Mouse (Mus musculus): ENCODE measurements around the gene Tnni3k. TPM values are rescaled to one million over a fixed set of nuclear protein-coding genes. Genes with fewer than 3 reads are reported as not detected.
"Not testable (repeated sequence)": the region's sequence is repeated elsewhere in the genome, so short reads cannot be mapped to it uniquely, and the experiment has no call there.

Gene Tnni3k
- polyA plus RNA-seq, 1 experiment from 2014 or later = not detected

DNA sequence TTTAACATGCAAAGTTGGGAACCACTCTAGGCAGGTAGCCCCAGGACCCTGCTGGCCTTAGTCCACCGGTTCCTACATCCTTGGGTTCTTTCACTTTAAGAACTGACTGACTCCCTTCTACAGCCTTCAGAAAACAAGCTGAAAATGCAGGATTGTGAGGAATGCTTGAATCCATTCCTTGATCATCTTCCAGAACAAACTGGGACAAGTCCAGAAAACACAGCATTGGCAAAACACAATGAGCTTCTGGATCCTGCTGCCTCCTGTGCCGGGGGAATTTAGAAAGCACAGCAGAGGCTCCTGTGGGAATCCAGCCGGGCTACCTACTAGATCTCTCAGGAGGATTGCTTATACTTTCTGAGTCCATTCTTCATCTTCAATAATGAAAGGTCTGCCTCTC, 229.5 kb downstream of the Tnni3k start:
- H3K27me3 ChIP-seq = no peaks in the 10 kb centered on the region
- 42% methylated on average over 3 of the region's 3 CpGs for WGBS (ENCODE audit: insufficient replicate concordance)
- no peaks in the 10 kb centered on the region for H3K9me3 ChIP-seq (replicated peaks)
- no peak overlapping the region for H3K4me3 ChIP-seq (replicated peaks)
- H3K36me3 ChIP-seq (replicated peaks) = no peaks in the 10 kb centered on the region
- no peak for ATAC-seq (ENCODE audit: insufficient read depth)
- H3K4me2 ChIP-seq = no peak overlapping the region
- H3K27ac ChIP-seq (replicated peaks) = no peak overlapping the region
- no peaks in the 10 kb centered on the region for H3K4me1 ChIP-seq (replicated peaks)
- no peak overlapping the region for H3K9ac ChIP-seq

DNA sequence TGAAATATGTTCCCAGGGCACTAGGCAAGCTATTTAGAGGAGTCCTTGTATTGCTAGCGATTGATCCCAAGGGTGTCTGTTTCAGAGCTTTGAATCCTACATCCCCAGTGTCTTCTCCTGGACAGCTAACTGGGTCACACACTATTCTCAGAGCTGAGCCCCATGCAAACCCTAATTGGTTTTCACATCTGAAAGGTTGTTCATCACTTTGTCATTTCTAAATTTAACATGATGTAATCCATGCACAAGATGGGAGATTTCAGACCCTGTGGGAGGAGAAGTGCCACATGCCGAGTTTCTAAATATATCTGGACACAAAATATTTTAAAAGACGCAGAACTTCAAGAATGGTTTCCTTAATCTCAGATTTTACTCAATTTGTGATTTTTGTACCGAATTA, 230.5 kb downstream of the Tnni3k start:
- WGBS (ENCODE audit: insufficient replicate concordance) = 45% methylated on average over 4 of the region's 4 CpGs
- no peak overlapping the region for H3K4me3 ChIP-seq (replicated peaks)
- no peak for ATAC-seq (ENCODE audit: insufficient read depth)

DNA sequence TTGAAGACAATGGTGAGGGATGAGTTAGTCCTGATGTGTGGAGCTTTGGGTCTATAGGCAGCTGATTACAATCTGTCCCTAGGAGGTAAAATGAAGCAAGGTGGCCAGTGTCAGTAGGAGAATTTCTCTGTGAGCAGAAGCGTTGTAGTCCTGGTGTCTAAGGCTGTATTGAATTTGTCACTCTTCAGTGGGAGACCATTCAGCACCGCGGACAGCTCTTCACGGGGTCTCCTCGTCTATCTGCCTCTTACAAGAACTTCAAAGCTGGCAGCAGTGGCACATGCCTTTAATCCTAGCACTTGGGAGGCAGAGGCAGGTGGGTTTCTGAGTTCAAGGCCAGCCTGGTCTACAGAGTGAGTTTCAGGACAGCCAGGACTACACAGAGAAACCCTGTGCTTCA, 235.5 kb downstream of the Tnni3k start:
- not testable (repeated sequence) for H3K27me3 ChIP-seq; H3K9me3 ChIP-seq (replicated peaks); H3K4me3 ChIP-seq (replicated peaks); H3K4me2 ChIP-seq; ATAC-seq (ENCODE audit: insufficient read depth); H3K9ac ChIP-seq; H3K4me1 ChIP-seq (replicated peaks); H3K36me3 ChIP-seq (replicated peaks); H3K27ac ChIP-seq (replicated peaks)
- WGBS (ENCODE audit: insufficient replicate concordance) = 11% methylated on average over 5 of the region's 5 CpGs

More for the DNA sequence above, 230.5 kb downstream of the Tnni3k start:
- no peaks in the 10 kb centered on the region for H3K4me1 ChIP-seq (replicated peaks)
- H3K4me2 ChIP-seq = no peak overlapping the region
- H3K27ac ChIP-seq (replicated peaks) = no peak overlapping the region
- no peaks in the 10 kb centered on the region for H3K27me3 ChIP-seq
- no peaks in the 10 kb centered on the region for H3K9me3 ChIP-seq (replicated peaks)
- no peak overlapping the region for H3K9ac ChIP-seq
- H3K36me3 ChIP-seq (replicated peaks) = no peaks in the 10 kb centered on the region

DNA sequence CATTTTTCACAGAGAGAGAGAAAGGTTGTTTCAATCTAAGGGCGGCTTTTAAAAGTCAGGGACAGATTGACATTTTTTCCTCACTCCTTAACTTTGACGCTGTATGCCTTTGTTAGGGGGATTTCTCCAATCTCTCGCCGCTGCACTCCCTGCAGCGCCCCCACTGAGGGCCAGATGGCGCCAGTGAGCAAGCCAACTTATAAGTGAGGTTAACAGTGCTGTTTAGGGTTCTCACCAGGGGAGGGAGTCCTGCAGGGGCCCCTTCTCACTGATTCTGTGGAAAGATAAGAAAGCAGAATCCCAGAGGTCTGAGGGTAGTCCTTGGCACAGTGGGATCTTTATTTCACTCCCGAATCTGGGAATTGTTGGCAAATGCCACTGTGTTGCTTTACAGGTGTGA, 237.5 kb downstream of the Tnni3k start:
- no peak for ATAC-seq (ENCODE audit: insufficient read depth)
- Histone ChIP-seq H3K27me3 (no peaks in the 10 kb centered on the region), H3K9ac (no peak overlapping the region), H3K4me2 (no peak overlapping the region), H3K4me3 (replicated peaks) (no peak overlapping the region), H3K36me3 (replicated peaks) (no peaks in the 10 kb centered on the region), H3K4me1 (replicated peaks) (no peaks in the 10 kb centered on the region), H3K27ac (replicated peaks) (no peak overlapping the region), H3K9me3 (replicated peaks) (no peaks in the 10 kb centered on the region)
- 4% methylated on average over 7 of the region's 7 CpGs for WGBS (ENCODE audit: insufficient replicate concordance)

DNA sequence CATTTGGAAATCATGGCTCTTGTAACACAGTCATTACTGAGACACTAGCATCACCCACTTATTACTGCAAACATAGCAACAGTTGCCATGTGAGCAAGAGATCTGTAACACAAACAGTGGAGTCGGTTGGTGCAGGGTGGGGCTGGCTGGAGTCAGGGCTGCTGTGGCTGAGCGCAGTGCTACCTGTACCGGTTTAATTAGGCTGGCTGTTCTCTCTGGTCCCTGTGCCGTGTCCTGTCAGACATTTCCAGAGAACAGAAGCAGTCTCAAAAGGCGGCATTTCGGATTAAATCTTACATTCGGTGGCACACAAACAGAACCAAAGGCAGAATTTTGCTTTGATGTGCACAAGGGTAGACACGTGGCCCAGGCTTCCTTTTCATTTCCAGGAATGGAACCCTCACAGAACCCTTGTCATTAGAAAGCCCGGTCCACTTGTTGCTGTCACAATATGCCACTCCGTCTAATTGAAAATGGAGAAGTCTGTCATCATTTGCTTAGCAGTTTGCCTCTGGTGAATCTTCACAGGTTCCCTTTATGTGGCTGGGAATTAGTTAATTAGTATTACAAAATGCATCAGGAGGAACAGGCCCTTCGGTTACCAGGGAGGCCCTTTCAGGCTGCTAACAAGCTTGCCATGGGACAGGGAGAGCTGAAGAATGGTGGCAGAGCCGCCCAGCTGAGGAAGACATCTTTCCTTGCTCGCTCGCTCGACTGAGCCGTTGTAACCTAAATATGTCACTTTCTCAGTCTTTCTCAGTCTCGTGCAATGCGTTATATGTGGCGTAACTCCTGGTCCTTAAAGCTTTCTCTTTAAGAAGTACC, 238.2 kb downstream of the Tnni3k start:
- Histone ChIP-seq H3K4me1 (replicated peaks) (no peaks in the 10 kb centered on the region), H3K36me3 (replicated peaks) (no peaks in the 10 kb centered on the region), H3K27ac (replicated peaks) (no peak overlapping the region), H3K27me3 (no peaks in the 10 kb centered on the region), H3K9me3 (replicated peaks) (no peaks in the 10 kb centered on the region), H3K4me3 (replicated peaks) (no peak overlapping the region), H3K4me2 (no peak overlapping the region), H3K9ac (no peak overlapping the region)
- WGBS (ENCODE audit: insufficient replicate concordance) = 34% methylated on average over 19 of the region's 19 CpGs
- no peak for ATAC-seq (ENCODE audit: insufficient read depth)

DNA sequence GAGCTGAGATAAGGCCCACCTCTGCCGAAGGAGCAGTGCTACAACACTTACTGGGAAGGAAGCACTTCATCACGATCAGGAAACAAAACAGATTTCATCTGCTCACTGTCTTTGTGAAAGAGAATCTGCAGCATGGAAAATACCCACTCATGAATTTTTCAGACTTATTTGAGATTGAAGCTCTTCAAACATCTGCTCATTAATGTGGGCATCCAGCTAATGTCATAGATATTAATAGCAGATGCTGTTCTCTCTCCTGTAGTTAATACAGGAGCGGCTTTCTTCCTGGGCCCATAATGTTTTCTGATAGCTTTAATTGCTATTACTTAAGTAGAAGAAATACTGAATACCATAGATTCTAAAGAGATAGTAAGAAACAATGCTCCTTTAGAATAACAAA, 239.0 kb downstream of the Tnni3k start:
- no peaks in the 10 kb centered on the region for H3K4me1 ChIP-seq (replicated peaks)
- no peaks in the 10 kb centered on the region for H3K36me3 ChIP-seq (replicated peaks)
- no peak overlapping the region for H3K9ac ChIP-seq
- no peaks in the 10 kb centered on the region for H3K9me3 ChIP-seq (replicated peaks)
- H3K4me2 ChIP-seq = no peak overlapping the region
- no peak overlapping the region for H3K4me3 ChIP-seq (replicated peaks)
- ATAC-seq (ENCODE audit: insufficient read depth) = no peak
- H3K27me3 ChIP-seq = no peaks in the 10 kb centered on the region
- no peak overlapping the region for H3K27ac ChIP-seq (replicated peaks)
- WGBS (ENCODE audit: insufficient replicate concordance) = 46% methylated on average over 3 of the region's 3 CpGs

DNA sequence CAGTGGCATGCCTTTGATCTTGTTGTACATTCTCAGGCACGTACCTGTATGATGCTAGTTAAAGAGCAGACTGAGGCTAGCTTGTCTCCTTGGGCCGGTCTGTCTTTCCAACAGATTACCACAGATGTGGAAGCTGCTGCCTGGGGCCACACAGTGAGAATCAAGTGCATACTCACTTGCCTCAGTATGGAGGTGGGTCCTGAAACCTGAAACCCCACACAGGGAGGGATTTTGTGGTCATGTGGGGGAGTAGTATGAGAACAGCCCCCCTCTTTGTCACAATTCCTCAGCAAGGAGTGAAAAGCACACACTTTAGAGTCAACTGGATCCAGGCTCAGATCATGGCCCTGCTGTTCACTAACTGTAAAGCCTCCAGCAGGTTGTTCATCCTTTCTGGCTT, 239.6 kb downstream of the Tnni3k start:
- Histone ChIP-seq H3K27ac (replicated peaks) (no peak overlapping the region), H3K9ac (no peak overlapping the region), H3K27me3 (no peaks in the 10 kb centered on the region), H3K4me2 (no peak overlapping the region), H3K4me1 (replicated peaks) (no peaks in the 10 kb centered on the region), H3K9me3 (replicated peaks) (no peaks in the 10 kb centered on the region), H3K36me3 (replicated peaks) (no peaks in the 10 kb centered on the region), H3K4me3 (replicated peaks) (no peak overlapping the region)
- no peak for ATAC-seq (ENCODE audit: insufficient read depth)
- WGBS (ENCODE audit: insufficient replicate concordance) = 46% methylated on average over 2 of the region's 2 CpGs

DNA sequence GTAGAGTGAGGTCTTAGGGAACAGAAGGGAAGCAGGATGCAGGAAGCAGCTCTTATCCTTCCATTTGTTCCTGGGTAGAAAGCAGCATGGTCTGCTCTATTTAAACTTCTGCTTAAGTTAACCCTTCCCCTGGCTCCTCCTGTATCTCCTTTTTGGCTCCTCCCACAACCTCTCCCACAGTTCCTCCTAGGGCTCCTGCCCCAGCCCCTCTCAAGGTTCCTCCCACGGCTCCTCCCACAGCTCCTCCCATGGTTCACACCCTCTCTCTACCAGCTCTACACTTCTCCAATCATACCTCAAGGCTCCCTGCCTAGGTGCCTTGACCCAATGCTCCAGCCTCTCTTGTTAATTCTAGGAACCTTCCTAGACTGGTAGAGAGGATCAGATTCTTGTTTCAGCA, 242.3 kb downstream of the Tnni3k start:
- no peak overlapping the region for H3K4me2 ChIP-seq
- no peak overlapping the region for H3K27ac ChIP-seq (replicated peaks)
- no peak overlapping the region for H3K4me3 ChIP-seq (replicated peaks)
- H3K9ac ChIP-seq = no peak overlapping the region
- WGBS (ENCODE audit: insufficient replicate concordance) = 15% methylated on average over 1 of the region's 1 CpGs
- no peaks in the 10 kb centered on the region for H3K27me3 ChIP-seq
- H3K9me3 ChIP-seq (replicated peaks) = no peaks in the 10 kb centered on the region
- no peaks in the 10 kb centered on the region for H3K36me3 ChIP-seq (replicated peaks)
- H3K4me1 ChIP-seq (replicated peaks) = no peaks in the 10 kb centered on the region
- ATAC-seq (ENCODE audit: insufficient read depth) = no peak

DNA sequence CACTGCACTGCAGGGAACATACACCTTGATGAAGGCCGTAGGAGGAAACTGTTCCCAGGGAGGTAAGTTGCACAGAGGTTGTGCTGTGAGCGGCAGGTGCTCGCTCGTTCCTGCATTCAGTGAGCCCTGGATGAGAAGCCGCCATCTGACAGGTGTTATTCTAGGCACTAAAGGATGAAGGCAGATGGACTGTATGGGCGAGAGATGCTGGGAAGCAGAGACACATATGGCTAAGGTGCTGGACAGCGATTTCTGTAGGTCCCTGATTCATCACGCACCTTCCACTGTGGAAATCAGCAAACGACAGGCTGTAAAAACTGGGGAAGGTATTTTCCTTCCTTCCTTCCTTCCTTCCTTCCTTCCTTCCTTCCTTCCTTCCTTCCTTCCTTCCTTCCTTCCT, 243.4 kb downstream of the Tnni3k start:
- no peaks in the 10 kb centered on the region for H3K27me3 ChIP-seq
- H3K27ac ChIP-seq (replicated peaks) = no peak overlapping the region
- 52% methylated on average over 9 of the region's 9 CpGs for WGBS (ENCODE audit: insufficient replicate concordance)
- H3K36me3 ChIP-seq (replicated peaks) = no peaks in the 10 kb centered on the region
- no peak for ATAC-seq (ENCODE audit: insufficient read depth)
- no peaks in the 10 kb centered on the region for H3K4me1 ChIP-seq (replicated peaks)
- H3K4me3 ChIP-seq (replicated peaks) = no peak overlapping the region
- H3K4me2 ChIP-seq = no peak overlapping the region
- no peak overlapping the region for H3K9ac ChIP-seq
- no peaks in the 10 kb centered on the region for H3K9me3 ChIP-seq (replicated peaks)

DNA sequence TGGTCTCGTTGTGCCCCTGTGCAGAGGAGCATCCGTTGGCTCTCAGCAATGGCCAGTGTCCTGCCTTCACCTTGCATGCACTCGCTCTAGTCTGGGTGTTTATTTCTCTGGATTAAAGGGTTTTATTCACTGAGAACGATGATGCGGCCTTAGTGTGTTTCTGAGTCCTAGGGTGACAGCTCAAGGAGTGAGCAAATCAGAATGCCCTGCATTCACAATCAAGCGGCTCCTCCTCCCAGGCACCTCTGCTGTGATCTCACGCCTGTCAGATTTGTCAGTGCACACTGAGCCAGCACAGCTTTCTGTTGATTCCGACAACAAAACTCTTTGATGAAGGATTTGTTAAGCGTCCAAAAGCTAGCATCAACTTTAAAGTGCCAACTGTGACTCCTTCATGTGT, 243.9 kb downstream of the Tnni3k start:
- Histone ChIP-seq H3K4me3 (replicated peaks) (no peak overlapping the region), H3K27ac (replicated peaks) (no peak overlapping the region), H3K27me3 (no peaks in the 10 kb centered on the region), H3K36me3 (replicated peaks) (no peaks in the 10 kb centered on the region), H3K9ac (no peak overlapping the region), H3K9me3 (replicated peaks) (no peaks in the 10 kb centered on the region), H3K4me1 (replicated peaks) (no peaks in the 10 kb centered on the region), H3K4me2 (no peak overlapping the region)
- WGBS (ENCODE audit: insufficient replicate concordance) = 53% methylated on average over 9 of the region's 9 CpGs
- ATAC-seq (ENCODE audit: insufficient read depth) = no peak

DNA sequence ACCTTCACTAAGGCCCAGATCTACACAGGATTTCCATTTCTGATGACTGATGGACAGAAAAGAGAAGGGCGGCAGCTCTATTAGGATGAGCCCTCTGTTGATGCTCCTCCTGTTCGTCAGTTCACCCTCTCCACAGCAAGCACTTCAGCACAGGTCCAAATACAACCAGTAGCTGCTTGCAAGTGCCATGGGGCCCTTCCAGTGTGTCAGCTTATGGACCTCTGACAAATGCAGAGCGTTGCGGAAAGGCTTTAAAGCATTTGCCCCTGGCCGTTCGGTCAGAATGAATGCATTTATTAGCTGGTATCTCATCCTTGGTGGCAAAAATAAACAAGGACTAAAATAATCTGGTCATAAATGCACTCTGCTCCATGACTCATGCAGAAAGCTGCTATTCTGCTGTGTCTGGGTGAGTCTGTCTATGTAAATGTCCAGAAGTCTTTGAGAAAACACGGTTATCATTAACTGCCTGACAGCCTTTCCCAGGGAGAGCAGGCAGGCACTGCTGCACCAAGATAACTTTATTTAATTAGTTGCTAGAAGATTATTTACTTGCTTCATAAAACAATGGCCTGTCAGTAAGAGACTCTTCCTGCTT, 244.8 kb downstream of the Tnni3k start:
- Histone ChIP-seq H3K27me3 (no peaks in the 10 kb centered on the region), H3K9me3 (replicated peaks) (no peaks in the 10 kb centered on the region), H3K9ac (no peak overlapping the region), H3K4me3 (replicated peaks) (no peak overlapping the region), H3K4me1 (replicated peaks) (no peaks in the 10 kb centered on the region), H3K4me2 (no peak overlapping the region), H3K36me3 (replicated peaks) (no peaks in the 10 kb centered on the region), H3K27ac (replicated peaks) (no peak overlapping the region)
- 60% methylated on average over 7 of the region's 7 CpGs for WGBS (ENCODE audit: insufficient replicate concordance)
- ATAC-seq (ENCODE audit: insufficient read depth) = no peak

DNA sequence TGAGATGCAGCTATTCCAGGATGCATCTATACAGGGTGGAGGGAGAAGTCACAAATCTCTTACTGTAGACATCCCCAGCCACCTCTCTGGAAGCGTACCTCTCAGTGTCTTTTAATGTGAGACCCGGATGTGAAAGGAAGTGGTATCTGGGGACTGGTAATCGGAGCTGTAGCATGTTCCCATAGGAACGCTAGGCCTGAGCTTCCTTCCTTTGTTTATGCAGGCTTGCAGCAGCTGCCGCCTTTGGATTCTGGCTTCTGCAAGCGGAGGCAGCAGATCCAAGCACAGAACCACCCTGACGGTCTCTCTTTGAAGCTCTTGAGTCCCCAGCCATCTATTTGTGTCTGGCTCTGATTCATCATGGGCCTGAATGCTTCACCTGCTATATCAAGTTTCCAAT, 248.6 kb downstream of the Tnni3k start:
- no peaks in the 10 kb centered on the region for H3K9me3 ChIP-seq (replicated peaks)
- no peaks in the 10 kb centered on the region for H3K27me3 ChIP-seq
- no peaks in the 10 kb centered on the region for H3K36me3 ChIP-seq (replicated peaks)
- H3K4me3 ChIP-seq (replicated peaks) = no peak overlapping the region
- no peak overlapping the region for H3K27ac ChIP-seq (replicated peaks)
- no peaks in the 10 kb centered on the region for H3K4me1 ChIP-seq (replicated peaks)
- no peak for ATAC-seq (ENCODE audit: insufficient read depth)
- H3K4me2 ChIP-seq = no peak overlapping the region
- H3K9ac ChIP-seq = no peak overlapping the region
- WGBS (ENCODE audit: insufficient replicate concordance) = 16% methylated on average over 7 of the region's 7 CpGs
